Mouse (Mus musculus): ENCODE results near the gene Cd300ld4. TPM values are rescaled to one million over a fixed set of nuclear protein-coding genes. Genes with fewer than 3 reads are reported as not detected.

The Cd300ld4 gene
- total and polyA plus RNA-seq, 2 experiments from 2014 or later = not detected

- Histone ChIP-seq H3K4me1 (ENCODE audit: control insufficient read depth, insufficient read depth) (no peaks in the 10 kb centered on the region), H3K4me2 (ENCODE audit: low read depth, low read length) (no peak overlapping the region), H3K27ac (ENCODE audit: low read depth) (no peak overlapping the region), H3K4me3 (ENCODE audit: low read depth, low read length) (no peak overlapping the region), H3K36me3 (replicated peaks; ENCODE audit: control insufficient read depth, insufficient read depth, low read length) (no peaks in the 10 kb centered on the region), H3K9ac (replicated peaks; ENCODE audit: low read depth, low read length) (no peak overlapping the region), H3K27me3 (ENCODE audit: control insufficient read depth, insufficient read depth, low read length) (no peaks in the 10 kb centered on the region), H3K9me3 (replicated peaks; ENCODE audit: control insufficient read depth, low read length) (no peaks in the 10 kb centered on the region)
- TF ChIP-seq CTCF (IDR thresholded peaks at IDR 0.05; ENCODE audit: low read depth) = no peak
- TF ChIP-seq EP300 (IDR thresholded peaks at IDR 0.05; ENCODE audit: low read depth) = no peak
- no peak for DNase-seq (ENCODE audit: low spot score)
- WGBS = 60% methylated on average over 6 of the region's 6 CpGs
- no peak for ATAC-seq (ENCODE audit: insufficient read depth, low read depth)
These were observed 40.0 kb upstream of the Cd300ld4 start for GRCm38 (mm10) chr11:115066768-115067167.

- Histone ChIP-seq H3K9ac (replicated peaks; ENCODE audit: low read depth, low read length) (no peak within 1 kb of the TSS), H3K27me3 (ENCODE audit: control insufficient read depth, insufficient read depth, low read length) (no peaks in the 10 kb centered on the region), H3K36me3 (replicated peaks; ENCODE audit: control insufficient read depth, insufficient read depth, low read length) (no peaks in the 10 kb centered on the region), H3K4me3 (ENCODE audit: low read depth, low read length) (no peak within 1 kb of the TSS), H3K4me2 (ENCODE audit: low read depth, low read length) (no peak within 1 kb of the TSS), H3K4me1 (ENCODE audit: control insufficient read depth, insufficient read depth) (no peaks in the 10 kb centered on the region), H3K27ac (ENCODE audit: low read depth) (no peak within 1 kb of the TSS), H3K9me3 (replicated peaks; ENCODE audit: control insufficient read depth, low read length) (no peaks in the 10 kb centered on the region)
- WGBS = 45% methylated on average over 5 of the region's 5 CpGs
- DNase-seq (ENCODE audit: low spot score) (no peak), ATAC-seq (ENCODE audit: insufficient read depth, low read depth) (no peak)
- no peak for TF ChIP-seq EP300 (IDR thresholded peaks at IDR 0.05; ENCODE audit: low read depth)
- TF ChIP-seq CTCF (IDR thresholded peaks at IDR 0.05; ENCODE audit: low read depth) = no peak
These were observed 35.3 kb upstream of the Cd300ld4 start, which contains the start of gene Cd300e for GRCm38 (mm10) chr11:115062077-115062476. Gene Cd300e (minus strand): TSS chr11:115062177.

- Histone ChIP-seq H3K9me3 (replicated peaks; ENCODE audit: control insufficient read depth, low read length) (no peaks in the 10 kb centered on the region), H3K4me2 (ENCODE audit: low read depth, low read length) (no peak overlapping the region), H3K9ac (replicated peaks; ENCODE audit: low read depth, low read length) (no peak overlapping the region), H3K27me3 (ENCODE audit: control insufficient read depth, insufficient read depth, low read length) (no peaks in the 10 kb centered on the region), H3K27ac (ENCODE audit: low read depth) (no peak overlapping the region), H3K4me1 (ENCODE audit: control insufficient read depth, insufficient read depth) (no peaks in the 10 kb centered on the region), H3K36me3 (replicated peaks; ENCODE audit: control insufficient read depth, insufficient read depth, low read length) (no peaks in the 10 kb centered on the region), H3K4me3 (ENCODE audit: low read depth, low read length) (no peak overlapping the region)
- no peak for ATAC-seq (ENCODE audit: insufficient read depth, low read depth)
- no peak for DNase-seq (ENCODE audit: low spot score)
- 57% methylated on average over 2 of the region's 2 CpGs for WGBS
- TF ChIP-seq EP300 (IDR thresholded peaks at IDR 0.05; ENCODE audit: low read depth) = no peak
- TF ChIP-seq CTCF (IDR thresholded peaks at IDR 0.05; ENCODE audit: low read depth) = no peak
These were observed 33.0 kb upstream of the Cd300ld4 start for GRCm38 (mm10) chr11:115059797-115060196.

- TF ChIP-seq CTCF (IDR thresholded peaks at IDR 0.05; ENCODE audit: low read depth) = no peak
- TF ChIP-seq EP300 (IDR thresholded peaks at IDR 0.05; ENCODE audit: low read depth) = no peak
- no peak for DNase-seq (ENCODE audit: low spot score)
- H3K27ac ChIP-seq (ENCODE audit: low read depth) = no peak overlapping the region
- H3K27me3 ChIP-seq (ENCODE audit: control insufficient read depth, insufficient read depth, low read length) = no peaks in the 10 kb centered on the region
- WGBS = 65% methylated on average over 4 of the region's 4 CpGs
- H3K4me3 ChIP-seq (ENCODE audit: low read depth, low read length) = no peak overlapping the region
- H3K4me2 ChIP-seq (ENCODE audit: low read depth, low read length) = no peak overlapping the region
- no peak overlapping the region for H3K9ac ChIP-seq (replicated peaks; ENCODE audit: low read depth, low read length)
- H3K4me1 ChIP-seq (ENCODE audit: control insufficient read depth, insufficient read depth) = no peaks in the 10 kb centered on the region
- H3K36me3 ChIP-seq (replicated peaks; ENCODE audit: control insufficient read depth, insufficient read depth, low read length) = no peaks in the 10 kb centered on the region
- H3K9me3 ChIP-seq (replicated peaks; ENCODE audit: control insufficient read depth, low read length) = no peaks in the 10 kb centered on the region
- no peak for ATAC-seq (ENCODE audit: insufficient read depth, low read depth)
These were observed 31.9 kb upstream of the Cd300ld4 start for GRCm38 (mm10) chr11:115058701-115059100.

GRCm38 (mm10) chr11:115054537-115054936 lies 27.7 kb upstream of the Cd300ld4 start:
- Histone ChIP-seq H3K27me3 (ENCODE audit: control insufficient read depth, insufficient read depth, low read length) (no peaks in the 10 kb centered on the region), H3K36me3 (replicated peaks; ENCODE audit: control insufficient read depth, insufficient read depth, low read length) (no peaks in the 10 kb centered on the region), H3K27ac (ENCODE audit: low read depth) (no peak overlapping the region), H3K4me2 (ENCODE audit: low read depth, low read length) (no peak overlapping the region), H3K9me3 (replicated peaks; ENCODE audit: control insufficient read depth, low read length) (no peaks in the 10 kb centered on the region), H3K4me1 (ENCODE audit: control insufficient read depth, insufficient read depth) (no peaks in the 10 kb centered on the region), H3K9ac (replicated peaks; ENCODE audit: low read depth, low read length) (no peak overlapping the region), H3K4me3 (ENCODE audit: low read depth, low read length) (no peak overlapping the region)
- ATAC-seq (ENCODE audit: insufficient read depth, low read depth) (no peak), DNase-seq (ENCODE audit: low spot score) (no peak)
- TF ChIP-seq EP300 (IDR thresholded peaks at IDR 0.05; ENCODE audit: low read depth) (no peak), CTCF (IDR thresholded peaks at IDR 0.05; ENCODE audit: low read depth) (no peak)

GRCm38 (mm10) chr11:115052991-115053390 lies 26.2 kb upstream of the Cd300ld4 start:
- no peak for DNase-seq (ENCODE audit: low spot score)
- no peak overlapping the region for H3K9ac ChIP-seq (replicated peaks; ENCODE audit: low read depth, low read length)
- no peaks in the 10 kb centered on the region for H3K9me3 ChIP-seq (replicated peaks; ENCODE audit: control insufficient read depth, low read length)
- H3K36me3 ChIP-seq (replicated peaks; ENCODE audit: control insufficient read depth, insufficient read depth, low read length) = no peaks in the 10 kb centered on the region
- H3K27ac ChIP-seq (ENCODE audit: low read depth) = no peak overlapping the region
- TF ChIP-seq EP300 (IDR thresholded peaks at IDR 0.05; ENCODE audit: low read depth) (no peak), CTCF (IDR thresholded peaks at IDR 0.05; ENCODE audit: low read depth) (no peak)
- H3K4me1 ChIP-seq (ENCODE audit: control insufficient read depth, insufficient read depth) = no peaks in the 10 kb centered on the region
- H3K27me3 ChIP-seq (ENCODE audit: control insufficient read depth, insufficient read depth, low read length) = no peaks in the 10 kb centered on the region
- ATAC-seq (ENCODE audit: insufficient read depth, low read depth) = no peak
- no peak overlapping the region for H3K4me2 ChIP-seq (ENCODE audit: low read depth, low read length)
- WGBS = 95% methylated on average over 1 of the region's 1 CpGs
- no peak overlapping the region for H3K4me3 ChIP-seq (ENCODE audit: low read depth, low read length)
